Mouse (Mus musculus): ENCODE results near the gene Phlpp2.

Phlpp2 gene

GRCm38 (mm10) chr8:109962896-109963295 lies 94.6 kb downstream of the Phlpp2 start:
- no peak for DNase-seq (ENCODE audit: low read depth)

- no peak for DNase-seq (ENCODE audit: low read depth)
Measured at GRCm38 (mm10) chr8:109963421-109963820, 95.1 kb downstream of the Phlpp2 start.

- no peak for DNase-seq (ENCODE audit: low read depth)
Measured at GRCm38 (mm10) chr8:109964106-109964505, 95.8 kb downstream of the Phlpp2 start.

DNA sequence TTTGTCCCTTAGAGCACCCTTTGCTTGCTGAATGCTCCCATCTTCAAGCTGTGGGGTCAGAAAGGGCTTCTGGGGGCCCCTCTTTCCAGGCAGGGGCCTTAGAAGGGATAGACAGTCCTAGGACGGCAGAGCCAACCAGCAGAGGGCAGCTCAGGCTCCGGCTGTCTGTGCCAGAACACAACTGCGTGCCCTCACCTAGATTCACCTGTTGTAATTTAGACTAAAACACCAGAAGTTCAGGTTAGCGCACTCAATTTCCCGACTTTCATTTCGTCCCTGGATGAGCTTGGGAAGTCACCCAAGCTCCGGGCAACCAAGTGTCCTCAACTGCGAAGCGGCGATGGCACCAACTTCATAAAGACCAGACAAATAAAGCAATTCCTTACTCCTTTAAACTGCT lies 100.5 kb downstream of the Phlpp2 start:
- DNase-seq (ENCODE audit: low read depth), result no peak

GRCm38 (mm10) chr8:109970323-109970722 lies 102.0 kb downstream of the Phlpp2 start:
- DNase-seq (ENCODE audit: low read depth), result peak; percentile 77

- DNase-seq (ENCODE audit: low read depth), result no peak
Measured at GRCm38 (mm10) chr8:109972901-109973300, 104.6 kb downstream of the Phlpp2 start.

- no peak for DNase-seq (ENCODE audit: low read depth)
Measured at GRCm38 (mm10) chr8:109979339-109979738, 111.0 kb downstream of the Phlpp2 start.

GRCm38 (mm10) chr8:109982386-109983105 lies 114.2 kb downstream of the Phlpp2 start:
- DNase-seq (ENCODE audit: low read depth), result no peak

- no peak for DNase-seq (ENCODE audit: low read depth)
Measured at GRCm38 (mm10) chr8:109983944-109984343, 115.6 kb downstream of the Phlpp2 start.

DNA sequence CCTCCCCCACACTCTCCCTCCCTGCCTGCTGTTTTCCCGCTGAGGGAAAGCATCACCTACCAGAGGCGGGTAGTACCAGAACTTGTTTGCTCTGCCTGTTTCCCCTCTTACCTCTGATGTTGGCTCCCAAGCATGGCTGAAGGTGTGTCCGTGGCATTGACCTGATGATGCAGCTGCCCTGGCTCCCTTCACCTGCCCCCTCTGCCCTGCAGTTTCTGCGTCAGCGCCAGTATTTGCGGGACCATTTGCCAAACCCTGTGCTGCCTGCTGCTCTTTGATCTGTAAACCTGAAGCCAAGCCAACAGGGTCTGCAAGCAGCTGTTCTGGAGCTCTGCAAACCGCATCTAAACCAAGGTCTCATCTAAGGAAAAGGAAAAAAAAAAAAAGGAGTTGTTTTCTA lies 118.0 kb downstream of the Phlpp2 start:
- DNase-seq (ENCODE audit: low read depth), result no peak

DNA sequence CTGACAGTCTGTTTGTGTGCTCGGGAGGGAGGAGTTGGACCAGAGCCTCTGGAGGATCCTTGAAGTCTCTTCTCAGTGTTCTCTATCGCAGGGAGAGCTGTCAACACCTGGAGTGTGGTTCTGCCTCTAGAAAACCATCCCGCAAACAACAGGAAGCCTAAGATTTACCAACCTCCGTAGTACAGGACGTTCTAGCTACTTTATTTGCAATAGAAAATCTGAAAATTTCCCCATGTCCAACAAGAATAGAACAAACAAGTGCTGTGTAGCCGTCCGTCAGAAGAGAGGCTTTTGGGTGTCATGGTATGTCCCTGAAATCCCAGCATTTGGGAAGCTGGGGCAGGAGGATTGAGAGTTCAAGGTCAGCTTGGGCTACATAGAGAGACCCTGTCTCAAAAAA lies 119.4 kb downstream of the Phlpp2 start:
- no peak for DNase-seq (ENCODE audit: low read depth)

DNA sequence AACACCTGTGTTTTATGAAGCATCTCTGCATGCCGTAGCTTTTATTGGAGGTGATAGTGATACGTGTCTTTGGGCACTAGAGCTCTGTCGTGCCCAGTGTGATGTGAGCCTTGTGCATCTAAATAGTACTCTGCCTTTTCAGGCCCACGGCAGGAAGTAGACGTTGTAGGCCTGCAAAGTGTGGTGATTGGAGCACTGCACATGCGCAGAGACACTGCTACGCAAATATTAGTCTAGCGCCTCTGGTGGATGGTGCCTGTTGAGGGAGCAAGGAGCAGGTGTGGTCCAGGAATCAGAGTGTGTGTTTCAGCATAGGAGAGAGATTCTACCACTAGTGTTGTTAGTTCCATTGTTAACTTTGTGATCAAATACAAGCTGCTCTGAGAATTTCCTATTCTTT lies 120.8 kb downstream of the Phlpp2 start:
- DNase-seq (ENCODE audit: low read depth), result no peak

DNA sequence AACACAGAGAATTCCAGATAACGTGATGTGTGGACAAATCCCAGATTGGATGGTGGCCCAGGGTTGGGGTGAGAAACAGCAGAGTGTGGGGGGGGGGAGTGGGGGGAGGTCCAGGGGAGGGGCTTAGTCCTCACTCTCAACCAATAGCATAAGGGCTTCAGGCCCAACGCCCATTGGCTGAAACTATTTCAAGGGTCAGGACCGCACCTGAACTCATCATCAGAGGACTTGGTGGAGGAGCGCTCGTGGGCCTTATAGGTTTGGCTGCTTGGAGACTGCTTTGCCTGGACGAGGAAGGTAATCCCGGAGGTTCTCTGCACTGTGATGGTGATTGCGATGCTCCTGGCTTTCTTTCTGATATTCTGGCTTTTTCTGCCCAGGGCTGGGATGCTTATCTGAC lies 121.9 kb downstream of the Phlpp2 start, which contains the start of gene Tat:
TSS of gene Tat (plus strand) at position 214 of the 400 bp plus-strand sequence.
- no peak for DNase-seq (ENCODE audit: low read depth)

GRCm38 (mm10) chr8:109992166-109992565 lies 123.8 kb downstream of the Phlpp2 start:
- DNase-seq (ENCODE audit: low read depth), result no peak

DNA sequence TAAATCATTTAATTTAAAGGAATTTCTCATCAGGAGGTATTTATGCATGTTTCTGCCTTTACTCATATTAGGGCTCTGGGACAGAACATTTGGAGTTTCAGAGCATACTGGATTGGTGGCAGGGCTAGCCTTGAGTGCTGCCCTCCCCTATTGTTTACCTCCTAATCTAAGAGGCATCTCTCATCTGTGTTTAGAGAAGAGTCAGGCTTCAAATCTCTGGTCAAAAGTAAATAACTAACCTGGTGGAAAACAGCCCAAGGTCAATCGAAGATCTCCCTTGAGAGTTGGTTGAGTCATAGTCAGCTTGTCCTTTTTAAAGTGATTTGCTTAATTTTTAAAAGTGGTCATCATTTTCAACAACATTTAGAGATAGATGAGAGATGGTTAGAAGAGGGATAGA lies 124.6 kb downstream of the Phlpp2 start:
- DNase-seq (ENCODE audit: low read depth), result no peak

All from NIH3T3 (cell line).